Mouse (Mus musculus): Measurements from ENCODE around the gene Adgrv1.

The Adgrv1 gene

DNA sequence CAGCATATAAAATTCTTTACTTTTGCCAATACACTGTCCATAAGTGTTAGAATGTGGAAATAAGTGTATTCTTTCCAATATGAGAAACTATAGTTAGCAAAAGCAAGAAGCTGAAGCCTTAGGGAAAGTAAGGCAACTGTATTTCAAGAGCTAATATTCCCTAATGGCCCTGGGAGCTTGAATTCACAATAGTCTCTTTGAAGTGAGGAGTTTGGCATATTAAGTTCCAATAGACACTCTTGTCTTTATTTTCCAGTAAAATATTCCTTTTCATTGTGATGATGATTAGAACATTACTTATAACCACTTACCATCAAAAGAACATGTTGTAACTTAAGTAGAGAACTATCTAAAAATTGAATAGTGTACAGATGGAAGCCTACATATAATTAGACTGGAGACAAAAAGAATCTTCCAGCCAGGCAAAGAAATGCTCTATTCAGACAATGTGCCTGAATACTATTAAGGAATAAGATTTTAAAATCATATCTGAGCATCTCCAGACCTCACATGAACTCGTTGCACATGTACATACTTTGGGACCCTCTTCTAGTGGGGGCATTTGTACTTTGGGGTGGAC, 225.0 kb downstream of the Adgrv1 start:
- DNase-seq (ENCODE audit: low spot score): no peak

DNA sequence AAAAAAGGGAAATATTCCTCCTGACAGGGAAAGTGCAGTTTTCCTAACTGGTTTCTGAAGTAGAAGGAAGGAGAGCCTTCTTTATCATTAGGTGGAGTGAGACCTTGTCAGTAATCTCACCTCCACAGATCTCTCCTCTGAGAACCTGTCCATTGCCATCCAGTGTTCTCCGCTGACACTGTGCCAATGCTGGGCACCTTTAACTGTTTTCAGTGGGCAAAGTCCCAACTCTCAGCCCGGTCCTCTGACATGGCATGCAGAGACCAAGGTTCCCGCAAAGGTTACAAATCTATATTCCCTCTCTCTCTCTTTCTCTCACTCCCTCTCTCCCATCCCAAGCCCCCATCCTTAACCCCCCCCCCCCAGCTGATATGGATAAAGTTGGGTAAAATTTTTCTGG, 230.1 kb downstream of the Adgrv1 start:
- DNase-seq (ENCODE audit: low spot score): no peak

DNA sequence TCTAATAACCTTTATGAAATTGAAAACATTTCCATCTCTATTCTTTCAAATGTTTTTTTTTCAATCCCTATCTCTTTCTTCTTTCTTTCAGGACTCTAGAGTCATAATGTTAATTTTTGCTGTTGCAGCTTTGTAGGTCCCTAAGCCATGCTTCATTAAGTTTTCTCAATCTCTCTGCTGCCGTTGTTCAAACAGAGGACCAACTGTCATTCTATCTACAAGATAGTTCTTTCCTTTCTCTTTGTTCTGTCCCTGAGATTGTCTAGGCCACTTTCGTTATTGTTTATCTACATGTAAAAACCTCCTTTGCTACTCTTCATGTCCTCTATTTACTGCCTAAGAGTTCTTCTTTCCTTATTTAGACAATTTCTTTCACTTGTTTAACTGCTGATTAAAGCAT, 230.8 kb downstream of the Adgrv1 start:
- DNase-seq (ENCODE audit: low spot score): no peak

DNA sequence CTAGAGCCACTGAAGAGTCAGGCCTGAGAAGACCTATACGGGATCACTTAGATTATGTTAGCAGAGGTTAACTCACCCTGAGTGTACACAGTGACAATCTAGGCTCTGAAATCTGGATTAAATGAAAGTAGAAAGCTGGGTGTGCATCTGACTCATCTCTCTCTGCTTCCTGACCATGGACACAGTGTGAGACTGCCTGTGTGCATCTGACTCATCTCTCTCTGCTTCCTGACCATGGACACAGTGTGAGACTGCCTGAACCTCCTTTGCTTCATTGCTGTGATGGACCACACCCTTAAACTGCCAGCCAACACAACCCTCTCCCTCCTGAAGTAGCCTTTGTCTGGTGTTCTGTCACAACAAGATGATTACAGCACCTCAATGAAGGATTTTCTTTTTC, 231.2 kb downstream of the Adgrv1 start:
- no peak for DNase-seq (ENCODE audit: low spot score)

DNA sequence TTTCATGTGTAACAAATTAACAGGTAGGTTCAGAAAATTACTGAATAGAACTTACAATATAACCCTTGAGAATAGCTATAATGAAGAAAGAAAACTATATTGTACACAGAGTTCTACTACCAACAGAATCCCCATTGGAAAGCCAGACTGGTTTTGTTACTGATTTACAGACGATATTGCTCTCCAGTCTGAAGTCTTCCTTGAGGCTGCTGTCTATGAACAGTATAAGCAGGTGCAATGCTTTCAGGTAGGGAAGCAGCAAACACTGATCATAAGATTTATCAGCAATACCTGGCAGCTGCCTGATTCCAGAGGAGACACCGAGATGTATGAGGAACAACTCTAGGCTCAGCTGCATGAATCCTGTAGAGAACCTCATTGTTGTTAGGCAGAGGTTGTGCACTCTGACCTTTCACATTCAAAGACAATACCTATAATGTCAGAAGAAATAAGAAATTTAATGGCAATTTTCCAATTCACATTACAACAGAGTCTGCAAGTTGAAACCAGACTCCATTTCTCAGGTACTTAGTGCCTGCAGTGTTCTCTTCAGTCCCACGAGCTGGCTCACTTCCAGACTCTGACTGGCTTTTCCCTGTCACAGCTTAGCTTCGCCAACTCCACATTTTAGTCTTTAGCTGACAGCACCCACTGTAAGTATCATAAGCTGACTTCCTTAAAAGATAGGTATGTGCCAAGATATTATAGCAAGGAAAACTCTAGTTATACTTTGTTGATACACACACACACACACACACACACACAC, 247.2 kb downstream of the Adgrv1 start:
- peak; percentile 44 for DNase-seq (ENCODE audit: low spot score)

DNA sequence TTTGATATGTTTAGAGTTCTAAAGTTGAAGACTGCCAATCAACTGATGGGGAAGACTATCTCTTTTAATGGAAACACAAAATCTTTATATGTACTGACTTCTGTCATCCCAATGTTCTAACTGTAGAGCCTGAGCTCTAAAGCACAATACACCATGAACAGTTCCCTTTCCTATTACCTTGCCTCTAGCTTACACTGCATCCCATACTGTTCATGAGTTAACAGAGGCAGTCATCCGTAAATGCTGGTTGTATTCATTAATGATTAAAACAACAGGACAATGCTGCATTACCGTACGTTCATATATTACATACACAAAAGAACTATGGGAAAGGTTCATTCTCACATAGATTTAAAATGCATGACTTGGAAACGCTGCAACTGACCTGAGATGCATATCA, 251.1 kb downstream of the Adgrv1 start:
- DNase-seq (ENCODE audit: low spot score): no peak

DNA sequence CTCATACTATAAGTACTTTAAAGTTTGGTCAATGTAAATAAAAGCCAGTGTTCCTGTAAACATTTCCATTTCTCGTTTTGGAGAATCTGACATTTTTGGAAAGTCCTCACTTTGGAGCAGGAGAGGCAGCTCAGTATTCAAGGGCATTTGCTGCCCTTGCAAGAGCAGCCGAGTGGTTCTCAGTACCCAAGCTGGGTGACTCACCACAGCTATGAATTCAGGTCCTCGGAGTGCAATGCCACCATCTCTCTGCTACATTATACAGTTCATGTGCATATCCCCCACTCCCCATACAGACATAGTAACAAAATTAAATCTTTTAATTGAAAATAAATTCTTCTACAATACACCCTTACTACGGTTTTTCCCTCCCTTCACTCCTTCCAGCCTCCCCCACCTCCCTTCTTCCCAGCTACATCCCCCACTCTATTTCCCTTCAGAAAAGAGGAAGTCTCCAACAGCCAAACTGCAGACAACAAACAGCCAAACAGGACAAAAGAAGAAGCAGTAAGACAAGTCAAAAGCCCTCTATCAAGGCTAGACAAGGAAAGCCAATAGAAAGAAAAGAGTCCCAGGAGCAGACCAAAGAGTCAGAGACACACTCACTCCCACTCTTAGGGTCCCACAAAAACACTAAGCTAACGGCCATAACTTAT, 262.0 kb downstream of the Adgrv1 start:
- no peak for DNase-seq (ENCODE audit: low spot score)

DNA sequence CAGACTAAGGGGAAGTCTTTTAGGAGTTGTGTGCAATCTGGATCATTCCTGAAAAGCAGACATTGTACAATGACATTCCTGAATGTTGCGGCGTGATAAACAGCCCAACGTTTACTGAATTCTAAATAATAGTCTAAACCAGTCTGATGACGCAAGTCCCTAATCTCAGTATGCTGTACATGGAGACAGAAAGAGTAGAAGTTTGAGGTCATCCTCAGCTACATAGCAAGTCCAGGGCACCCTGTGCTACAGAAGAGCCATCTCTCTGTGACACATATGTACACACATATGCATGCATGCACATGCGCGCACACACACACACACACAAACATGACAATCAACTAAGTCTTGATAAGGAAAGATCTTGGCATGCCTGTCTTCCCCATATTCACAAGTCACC, 262.8 kb downstream of the Adgrv1 start:
- no peak for DNase-seq (ENCODE audit: low spot score)

DNA sequence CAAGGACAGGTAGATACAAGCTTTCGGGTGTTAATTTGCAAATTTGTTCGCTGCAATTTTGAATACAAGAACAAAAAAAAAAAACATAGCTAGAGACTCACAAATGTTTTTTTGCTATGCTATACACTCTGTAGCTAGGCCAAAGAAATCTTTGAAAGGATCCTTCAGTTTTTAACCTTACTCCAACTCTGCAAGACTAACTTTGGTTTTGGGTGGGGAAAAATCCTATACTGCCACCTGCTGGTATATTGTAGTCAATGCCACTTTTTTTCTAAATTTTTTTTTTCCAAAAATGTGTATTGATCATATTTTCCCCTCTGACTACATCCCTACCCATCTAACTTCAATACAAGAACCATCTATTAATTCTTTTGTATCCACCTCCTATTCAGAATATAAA, 263.4 kb downstream of the Adgrv1 start:
- no peak for DNase-seq (ENCODE audit: low spot score)

DNA sequence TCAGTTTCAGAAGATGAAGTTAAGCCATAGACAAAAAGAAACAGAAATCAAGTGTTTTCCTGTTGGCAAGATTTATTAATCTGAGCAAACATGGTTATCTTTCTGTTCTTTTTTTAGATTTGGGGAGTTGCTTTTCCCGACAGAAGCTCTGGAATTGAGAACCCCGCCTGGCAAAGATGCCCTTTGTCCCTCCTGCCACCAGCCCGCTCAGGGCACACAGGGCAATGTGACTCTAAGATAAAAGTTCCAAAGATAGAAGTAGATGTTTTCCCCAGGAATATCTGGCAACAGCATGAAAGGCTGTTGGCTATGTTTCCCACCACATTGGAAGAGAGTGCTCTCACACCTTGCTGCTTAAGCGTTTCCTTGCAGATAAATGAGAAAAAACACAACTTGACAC, 264.0 kb downstream of the Adgrv1 start:
- DNase-seq (ENCODE audit: low spot score): no peak

DNA sequence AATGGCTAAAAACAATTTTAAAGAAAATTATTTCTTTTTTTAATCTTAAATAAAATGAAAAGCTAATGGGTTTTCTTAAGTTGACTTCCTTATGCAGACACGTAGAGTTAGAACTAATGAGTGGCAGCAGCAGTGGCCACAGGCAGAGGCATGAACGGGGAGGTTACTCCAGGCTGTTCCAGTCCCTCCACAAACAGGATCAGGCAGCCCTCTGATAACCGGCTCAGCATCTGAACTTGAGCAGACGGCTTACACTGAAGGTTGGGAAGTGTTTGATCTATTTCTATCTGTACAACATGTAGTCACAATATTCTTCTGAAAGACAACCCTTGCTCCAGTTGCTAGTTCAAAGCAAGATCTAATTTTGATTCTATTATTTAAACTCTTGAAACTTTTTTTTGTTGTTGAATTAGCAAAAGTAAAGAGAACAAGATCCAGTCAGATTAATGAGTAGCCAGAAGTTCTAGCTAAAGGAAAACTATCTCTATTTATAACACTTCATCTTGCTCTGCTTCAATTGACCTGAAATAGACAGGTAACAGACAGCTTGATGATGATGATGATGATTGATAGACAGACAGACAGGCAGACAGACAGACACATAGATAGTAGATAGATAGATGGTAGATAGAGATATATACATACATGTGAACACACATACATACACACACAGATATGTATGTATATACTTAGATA, 265.1 kb downstream of the Adgrv1 start:
- DNase-seq (ENCODE audit: low spot score): no peak

DNA sequence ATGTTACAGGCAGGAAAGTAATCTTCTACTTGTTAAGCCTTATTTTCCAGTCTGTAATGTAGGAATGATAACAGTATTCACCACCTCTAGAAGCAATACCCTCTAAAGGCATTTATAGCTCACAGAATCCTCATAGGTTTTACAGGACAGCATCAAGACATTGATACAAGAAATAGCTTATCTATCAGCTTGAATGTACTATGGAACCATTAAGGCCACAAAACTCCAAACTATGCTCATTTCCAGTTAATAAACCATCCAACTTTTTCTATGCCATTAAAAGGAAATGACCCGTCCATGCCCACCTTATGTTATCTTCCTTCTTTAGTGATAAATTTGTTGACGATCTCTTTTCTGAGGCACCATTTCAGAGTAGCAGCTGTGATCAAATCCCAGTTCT, 272.6 kb downstream of the Adgrv1 start:
- no peak for DNase-seq (ENCODE audit: low spot score)

DNA sequence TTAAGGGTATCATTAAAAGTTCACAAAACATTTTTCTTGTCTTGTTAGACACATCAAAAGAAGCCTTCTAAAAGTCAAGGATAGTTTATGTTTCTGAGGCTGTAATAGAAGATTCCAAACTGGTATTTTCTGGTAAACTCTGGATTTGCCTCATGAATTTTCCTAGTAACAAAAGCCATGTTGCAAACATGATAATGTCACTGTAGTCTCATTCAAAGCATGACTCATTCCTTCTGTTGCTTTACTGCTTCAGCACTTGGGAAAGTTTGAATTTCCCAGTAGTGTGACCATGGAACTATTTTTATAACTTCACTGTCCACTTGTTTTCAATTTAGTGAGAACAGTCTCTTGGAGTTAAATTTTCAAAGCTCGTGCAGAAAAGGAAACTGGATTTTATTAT, 274.2 kb downstream of the Adgrv1 start:
- no peak for DNase-seq (ENCODE audit: low spot score)

DNA sequence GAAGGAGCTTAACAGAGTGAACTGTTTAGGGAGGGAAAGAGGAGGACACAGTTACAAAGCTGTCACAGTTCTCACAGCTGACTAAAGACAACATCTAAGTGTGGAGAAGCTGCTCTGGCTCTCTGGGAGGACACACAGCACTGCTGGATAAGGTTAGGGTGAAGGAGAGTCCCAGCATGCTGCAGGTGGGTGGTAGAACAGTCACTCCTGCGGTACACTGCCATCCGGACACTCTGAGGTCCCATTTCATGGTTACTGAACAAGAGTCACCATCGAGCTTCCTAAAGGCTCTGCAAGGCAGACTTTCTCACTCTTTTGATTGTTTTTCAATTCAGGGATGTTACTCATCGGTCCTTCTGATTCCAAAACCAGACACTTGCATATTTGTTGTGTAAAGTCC, 274.6 kb downstream of the Adgrv1 start:
- no peak for DNase-seq (ENCODE audit: low spot score)

DNA sequence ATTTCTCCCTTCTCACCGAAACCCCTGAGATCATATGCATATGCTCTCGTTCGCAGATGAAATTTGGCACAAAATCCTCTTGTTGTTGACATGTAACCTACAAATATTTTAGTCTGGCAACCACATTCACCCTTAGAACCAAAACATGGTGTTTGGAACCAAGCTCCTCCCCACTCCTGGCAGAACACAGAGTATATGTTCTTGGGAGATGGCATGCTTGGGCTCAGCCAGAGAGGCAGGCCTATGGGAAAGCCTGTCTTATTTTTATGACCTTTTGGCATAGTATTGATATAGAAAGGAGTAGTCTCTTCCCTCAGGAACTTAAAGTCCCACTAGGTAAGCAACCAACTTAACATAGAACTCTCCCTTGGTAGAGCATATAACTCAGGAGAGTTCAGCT, 275.7 kb downstream of the Adgrv1 start:
- DNase-seq (ENCODE audit: low spot score): no peak

DNA sequence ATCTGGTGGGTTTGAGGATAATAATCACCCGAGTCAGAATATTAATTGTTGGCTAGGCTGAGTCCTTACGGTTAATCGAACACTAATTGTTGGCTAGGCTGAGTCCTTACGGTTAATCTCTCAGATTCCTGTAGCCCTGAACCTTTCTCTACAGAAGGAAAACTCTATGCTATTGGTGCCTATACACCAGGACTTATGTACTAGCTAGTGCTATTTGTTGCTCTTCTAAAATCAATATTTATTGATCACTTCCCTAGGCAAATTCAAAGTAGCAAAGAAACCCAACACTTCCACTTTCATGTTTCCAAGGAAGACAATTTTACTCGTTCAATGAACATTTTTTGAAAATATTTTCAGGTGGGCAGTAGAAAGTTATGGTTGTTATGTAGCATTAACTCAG, 278.4 kb downstream of the Adgrv1 start:
- no peak for DNase-seq (ENCODE audit: low spot score)

DNA sequence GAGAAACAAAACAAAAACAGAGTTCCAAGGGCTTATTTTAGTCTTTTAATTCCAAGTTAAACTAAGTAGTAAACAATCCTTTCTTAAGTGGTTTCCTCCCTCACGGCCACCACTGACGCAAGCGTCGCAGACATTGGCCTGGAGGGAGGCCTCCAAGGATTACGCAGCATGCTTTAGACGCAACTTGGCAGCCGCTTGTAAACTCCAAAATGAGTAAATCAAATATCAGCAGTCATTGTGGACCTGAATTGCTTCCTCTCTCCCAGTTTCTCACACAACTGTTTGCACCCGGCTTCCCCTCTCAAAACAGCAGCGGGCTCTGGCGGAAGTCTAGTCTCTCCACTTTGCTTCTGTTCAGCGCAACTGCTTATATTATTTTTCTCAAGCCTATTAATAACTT, 280.7 kb downstream of the Adgrv1 start:
- peak; percentile 18 for DNase-seq (ENCODE audit: low spot score)

DNA sequence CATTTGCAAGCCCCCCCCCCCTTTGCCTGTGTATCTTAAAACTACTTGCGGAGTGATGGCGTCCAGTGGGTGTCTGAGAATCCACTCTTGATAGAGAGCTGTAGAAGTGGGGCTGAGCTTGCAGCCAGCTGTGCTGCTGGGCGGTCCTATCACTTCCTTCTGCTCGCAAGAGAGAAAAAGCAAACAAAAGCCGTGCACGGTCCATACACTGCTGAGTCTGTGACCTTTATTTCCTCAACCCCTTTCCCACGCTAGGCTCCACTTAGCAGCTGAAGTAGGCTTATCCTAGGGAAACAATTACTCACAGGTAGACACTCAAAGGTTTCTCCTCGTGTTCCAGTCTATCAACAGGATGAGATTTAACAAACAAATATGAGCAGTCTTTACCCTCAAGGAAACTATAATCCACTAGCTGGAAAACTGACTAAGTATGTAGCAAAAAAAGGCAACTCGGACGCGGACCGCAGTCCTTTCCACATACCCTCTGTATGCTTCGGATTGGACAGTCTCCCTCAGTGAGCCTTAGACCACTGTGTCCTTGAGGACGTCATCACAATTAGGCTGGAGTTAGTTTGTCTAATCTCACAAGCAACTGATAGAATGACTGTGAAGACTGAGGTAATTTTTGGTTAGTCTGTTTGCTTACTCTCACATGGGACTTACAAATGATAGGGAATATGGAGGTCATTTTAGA, 281.3 kb downstream of the Adgrv1 start:
- DNase-seq (ENCODE audit: low spot score): no peak

DNA sequence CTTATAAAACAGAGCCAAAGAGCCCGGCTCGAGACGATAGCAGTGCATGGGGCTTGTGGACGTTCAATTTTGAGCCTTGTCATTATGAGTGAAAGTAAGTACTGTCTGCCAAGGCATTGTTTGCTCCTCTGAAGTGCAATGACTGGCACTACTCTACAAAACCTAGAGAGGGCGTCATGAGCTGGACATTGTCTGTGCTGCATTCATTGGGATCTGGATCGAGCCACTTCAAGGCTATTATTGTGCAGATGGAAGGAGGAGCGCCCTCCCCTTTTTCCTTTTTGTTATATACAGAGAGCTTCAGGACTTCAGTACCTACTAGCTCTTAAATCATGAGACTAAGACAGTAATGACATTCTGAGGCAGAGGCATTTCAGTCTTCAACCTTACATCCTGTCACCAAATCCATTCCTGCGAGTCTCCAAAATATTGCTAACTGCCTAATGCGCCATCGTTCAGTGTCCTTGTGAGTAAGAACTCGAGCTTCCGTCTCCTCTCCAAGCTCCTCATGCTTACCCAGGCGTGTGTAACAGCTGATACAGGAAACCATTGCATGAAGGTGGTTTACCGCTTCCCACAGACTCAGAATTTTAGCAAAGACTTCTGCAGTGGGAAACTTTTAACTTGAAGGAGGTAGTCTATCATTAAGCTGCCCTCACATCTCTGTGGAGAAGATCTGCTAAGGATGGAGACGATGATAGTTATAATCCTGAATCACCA, 285.5 kb downstream of the Adgrv1 start:
- no peak for DNase-seq (ENCODE audit: low spot score)

DNA sequence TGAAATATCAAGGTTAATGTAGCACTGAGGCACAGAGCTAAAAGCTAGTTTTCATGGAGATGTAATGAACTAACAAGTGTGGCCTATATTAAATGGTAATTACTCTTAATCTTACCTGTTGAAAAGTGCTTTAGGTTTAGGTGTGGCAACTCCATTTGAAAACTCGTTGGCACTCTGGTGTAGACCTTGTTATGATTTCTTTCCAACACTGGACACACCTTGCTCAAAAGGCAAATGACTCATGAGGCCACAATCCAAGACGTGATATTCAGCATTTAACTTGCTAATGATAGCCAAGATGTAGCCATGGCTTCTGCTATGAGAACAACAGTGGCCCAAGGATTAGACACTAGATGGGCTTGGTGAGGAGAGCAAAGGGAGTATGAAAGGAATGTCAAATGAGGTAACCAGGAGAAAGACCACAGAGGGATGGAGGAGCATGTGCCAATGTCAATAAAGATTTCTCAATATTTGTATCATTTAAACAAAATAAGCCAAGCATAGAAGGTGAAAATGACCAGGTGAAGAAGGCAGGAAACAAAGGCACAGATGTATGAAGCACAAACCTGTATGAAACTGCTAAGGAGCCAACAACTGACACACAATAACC, 289.9 kb downstream of the Adgrv1 start:
- DNase-seq (ENCODE audit: low spot score): no peak

DNA sequence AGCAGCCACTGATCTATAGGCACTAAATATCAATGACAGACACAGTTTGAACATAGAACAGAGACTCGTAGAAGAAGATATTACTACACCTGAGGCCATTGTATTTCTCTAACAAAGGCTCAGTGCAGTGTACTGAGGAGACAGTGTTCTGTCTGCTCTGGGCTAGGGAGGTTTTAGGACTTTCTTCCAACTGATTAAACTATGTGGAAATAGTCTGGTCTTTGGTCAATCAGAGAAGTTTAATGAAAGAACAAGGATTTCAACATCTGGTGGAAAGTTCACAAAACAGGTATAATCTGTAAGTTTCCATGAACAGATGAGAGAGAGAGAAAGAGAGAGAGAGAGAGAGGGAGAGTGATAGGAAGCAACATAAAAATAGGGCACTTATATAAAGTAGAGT, 297.7 kb downstream of the Adgrv1 start:
- DNase-seq (ENCODE audit: low spot score): no peak

All from urinary bladder, postnatal 14 days (tissue).